Mouse (Mus musculus) CH12.LX (cell line): ENCODE data around the gene Erfe. TPM values are rescaled to one million over a fixed set of nuclear protein-coding genes. Genes with fewer than 3 reads are reported as not detected.

Experiments used
- DNase-seq: peaks from one replicate; pipeline ENCODE4 v3.0.0-alpha.2; 2013; ENCODE audit errors: extremely low read depth
- H3K27ac ChIP-seq: 2 replicates; pipeline ENCODE4 v1.5.1; 2012; ENCODE audit warnings: low read depth, mild to moderate bottlenecking, control low read depth, moderate library complexity; ENCODE audit not compliant: insufficient read depth
- H3K27me3 ChIP-seq: replicated peaks from 2 replicates; pipeline ENCODE3; 2012; ENCODE audit warnings: inconsistent platforms
- H3K36me3 ChIP-seq, 2 experiments: replicated peaks in 1 of 2; 2 replicates each; pipeline versions ENCODE3 to v1.6.1; 2012; ENCODE audit warnings: inconsistent platforms in 1 of 2, low read length in 1 of 2, mild to moderate bottlenecking in 1 of 2, mixed read lengths in 1 of 2, moderate library complexity in 1 of 2; ENCODE audit not compliant: control insufficient read depth in 1 of 2, insufficient read depth in 1 of 2
- H3K4me1 ChIP-seq, 2 experiments: 2 replicates each; pipeline ENCODE4 v1.6.1; 2012; ENCODE audit warnings: inconsistent platforms in 1 of 2, moderate library complexity in 1 of 2; ENCODE audit not compliant: insufficient read depth in 2 of 2, control insufficient read depth in 1 of 2
- H3K4me2 ChIP-seq: 2 replicates; pipeline ENCODE4 v1.6.1; 2012; ENCODE audit warnings: low read depth, mild to moderate bottlenecking, control low read depth; ENCODE audit not compliant: poor library complexity, insufficient read depth, severe bottlenecking
- H3K4me3 ChIP-seq, 3 experiments: fragments of 150-350 bp in 1 of 3; sonication (generic) in 1 of 3; replicated peaks in 1 of 3; 2 replicates each; pipeline versions ENCODE3 to v1.5.1; 2011 to 2012; ENCODE audit warnings: low read depth in 2 of 3, low read length in 2 of 3, mild to moderate bottlenecking in 2 of 3, moderate library complexity in 2 of 3, control low read depth in 1 of 3, improper control_type of control experiment in 1 of 3, inconsistent platforms in 1 of 3, mixed read lengths in 1 of 3; ENCODE audit not compliant: poor library complexity in 1 of 3
- H3K79me2 ChIP-seq: replicated peaks from 2 replicates; pipeline ENCODE4 v1.6.1; 2012; ENCODE audit warnings: mild to moderate bottlenecking, moderate library complexity; ENCODE audit not compliant: control insufficient read depth, poor library complexity, insufficient read depth, severe bottlenecking; ENCODE audit errors: extremely low read depth
- H3K9ac ChIP-seq: 2 replicates; pipeline ENCODE4 v1.6.1; 2012; ENCODE audit warnings: low read depth, mild to moderate bottlenecking, control low read depth, moderate library complexity; ENCODE audit not compliant: insufficient read depth
- H3K9me3 ChIP-seq: replicated peaks from 2 replicates; pipeline ENCODE3; 2012; ENCODE audit warnings: low read length, inconsistent platforms, mixed read lengths
- BHLHE40 ChIP-seq: IDR thresholded peaks from 2 replicates; pipeline ENCODE4 v1.6.1; 2011; ENCODE audit warnings: mild to moderate bottlenecking, low read depth, low read length, improper control_type of control experiment
- CHD1 ChIP-seq: IDR thresholded peaks from 2 replicates; pipeline ENCODE4 v1.6.1; 2012; ENCODE audit warnings: low read depth, low read length, improper control_type of control experiment, inconsistent platforms
- CHD2 ChIP-seq: IDR thresholded peaks from 2 replicates; pipeline ENCODE4 v1.6.1; 2011; ENCODE audit warnings: low read length, improper control_type of control experiment
- E2F4 ChIP-seq: IDR thresholded peaks from 2 replicates; pipeline ENCODE4 v1.6.1; 2011; ENCODE audit warnings: low read depth, low read length, improper control_type of control experiment; ENCODE audit not compliant: insufficient replicate concordance
- ELF1 ChIP-seq: IDR thresholded peaks from 2 replicates; pipeline ENCODE4 v1.6.1; 2014; ENCODE audit warnings: low read depth, mild to moderate bottlenecking, inconsistent platforms, low read length, improper control_type of control experiment
- EP300 ChIP-seq: IDR thresholded peaks from 2 replicates; pipeline ENCODE4 v1.6.1; 2011; ENCODE audit warnings: low read length, improper control_type of control experiment
- ETS1 ChIP-seq: conservative IDR thresholded peaks from 2 replicates; pipeline ENCODE4 v1.6.1; 2012; ENCODE audit warnings: low read depth, mild to moderate bottlenecking, inconsistent platforms, low read length, improper control_type of control experiment, moderate library complexity
- GABPA ChIP-seq: IDR thresholded peaks from 2 replicates; pipeline ENCODE4 v1.6.1; 2012; ENCODE audit warnings: low read depth, low read length, improper control_type of control experiment, inconsistent platforms; ENCODE audit not compliant: insufficient replicate concordance
- JUN ChIP-seq: IDR thresholded peaks from 2 replicates; pipeline ENCODE4 v1.6.1; 2011; ENCODE audit warnings: low read depth, mild to moderate bottlenecking, low read length, improper control_type of control experiment, moderate library complexity; ENCODE audit not compliant: insufficient read depth
- JUND ChIP-seq: conservative IDR thresholded peaks from 2 replicates; pipeline ENCODE4 v1.6.1; 2011; ENCODE audit warnings: low read depth, low read length, improper control_type of control experiment
- KAT2A ChIP-seq: IDR thresholded peaks from 2 replicates; pipeline ENCODE4 v1.6.1; 2012; ENCODE audit warnings: low read length, improper control_type of control experiment, inconsistent platforms; ENCODE audit not compliant: insufficient replicate concordance
- MAFK ChIP-seq: IDR thresholded peaks from 2 replicates; pipeline ENCODE4 v1.6.1; 2011; ENCODE audit warnings: low read length, improper control_type of control experiment; ENCODE audit not compliant: insufficient replicate concordance
- MAX ChIP-seq: IDR thresholded peaks from 2 replicates; pipeline ENCODE4 v1.6.1; 2011; ENCODE audit warnings: low read length, improper control_type of control experiment
- MAZ ChIP-seq: IDR thresholded peaks from 2 replicates; pipeline ENCODE4 v1.6.1; 2012; ENCODE audit warnings: low read depth, mild to moderate bottlenecking, inconsistent platforms, low read length, improper control_type of control experiment, moderate library complexity
- MEF2A ChIP-seq: IDR thresholded peaks from 2 replicates; pipeline ENCODE4 v1.6.1; 2014; ENCODE audit warnings: low read depth, mild to moderate bottlenecking, inconsistent platforms, low read length, improper control_type of control experiment, borderline replicate concordance
- MXI1 ChIP-seq: IDR thresholded peaks from 2 replicates; pipeline ENCODE4 v1.6.1; 2011; ENCODE audit warnings: mild to moderate bottlenecking, low read depth, low read length, improper control_type of control experiment
- MYC ChIP-seq: IDR thresholded peaks from 2 replicates; pipeline ENCODE4 v1.6.1; 2011; ENCODE audit warnings: low read depth, mild to moderate bottlenecking, improper control_type of control experiment, low read length
- PAX5 ChIP-seq: IDR thresholded peaks from 2 replicates; pipeline ENCODE4 v1.6.1; 2012; ENCODE audit warnings: low read length, inconsistent platforms, mixed read lengths
- POLR2AphosphoS2 ChIP-seq: IDR thresholded peaks from 2 replicates; pipeline ENCODE4 v1.6.1; 2011; ENCODE audit warnings: low read depth, low read length, improper control_type of control experiment
- RCOR1 ChIP-seq: conservative IDR thresholded peaks from 2 replicates; pipeline ENCODE4 v1.6.1; 2012; ENCODE audit warnings: low read depth, mild to moderate bottlenecking, inconsistent platforms, low read length, improper control_type of control experiment
- SMC3 ChIP-seq: IDR thresholded peaks from 2 replicates; pipeline ENCODE4 v1.6.1; 2011; ENCODE audit warnings: low read depth, low read length, improper control_type of control experiment
- TBP ChIP-seq: conservative IDR thresholded peaks from 2 replicates; pipeline ENCODE4 v1.6.1; 2011; ENCODE audit warnings: low read depth, low read length, improper control_type of control experiment
- TCF12 ChIP-seq: IDR thresholded peaks from 2 replicates; pipeline ENCODE4 v1.6.1; 2014; ENCODE audit warnings: low read depth, mild to moderate bottlenecking, inconsistent platforms, low read length, improper control_type of control experiment
- UBTF ChIP-seq: IDR thresholded peaks from 2 replicates; pipeline ENCODE4 v1.6.1; 2012; ENCODE audit warnings: low read depth, mild to moderate bottlenecking, inconsistent platforms, low read length, improper control_type of control experiment, moderate library complexity
- USF1 ChIP-seq: IDR thresholded peaks from 2 replicates; pipeline ENCODE4 v1.6.1; 2014; ENCODE audit warnings: low read depth, mild to moderate bottlenecking, inconsistent platforms, low read length, improper control_type of control experiment
- USF2 ChIP-seq: conservative IDR thresholded peaks from 2 replicates; pipeline ENCODE4 v1.6.1; 2011; ENCODE audit warnings: low read depth, low read length, improper control_type of control experiment
- ZC3H11A ChIP-seq: IDR thresholded peaks from 2 replicates; pipeline ENCODE4 v1.6.1; 2012; ENCODE audit warnings: low read depth, mild to moderate bottlenecking, inconsistent platforms, low read length, improper control_type of control experiment
- ZKSCAN1 ChIP-seq: IDR thresholded peaks from 2 replicates; pipeline ENCODE4 v1.6.1; 2012; ENCODE audit warnings: low read depth, inconsistent platforms, low read length, improper control_type of control experiment, borderline replicate concordance
- ZMIZ1 ChIP-seq: IDR thresholded peaks from 2 replicates; pipeline ENCODE4 v1.6.1; 2012; ENCODE audit warnings: low read depth, mild to moderate bottlenecking, inconsistent platforms, low read length, improper control_type of control experiment
- ZNF384 ChIP-seq: IDR thresholded peaks from 2 replicates; pipeline ENCODE4 v1.6.1; 2012; ENCODE audit warnings: low read depth, low read length, improper control_type of control experiment, inconsistent platforms
- dilution Hi-C: fragments of 300-500 bp; cut with MboI; formaldehyde crosslinking; loops from 2 replicates; pipeline ENCODE4 v1.14.3; 2020; ENCODE audit warnings: low sequenced_read_pairs; ENCODE audit not compliant: extremely low pct_unique_long_range_greater_than_20kb, extremely low pct_ligation_motif_present
- in situ Hi-C: fragments of 300-500 bp; cut with MboI; formaldehyde crosslinking; loops from 3 replicates; pipeline ENCODE4 v1.14.3; 2019; ENCODE audit warnings: low sequenced_read_pairs, low pct_ligation_motif_present, low pct_unique_long_range_greater_than_20kb, mixed read lengths
- polyA plus RNA-seq: library from polyadenylated mRNA; unstranded; fragments of >175 nt; gene quantifications from 2 replicates; pipeline ENCODE4 v1.2.1, GENCODE M21; 2012; ENCODE audit warnings: low read depth; ENCODE audit not compliant: insufficient read length
- total RNA-seq, 2 experiments: library from RNA; depleted of rRNA; stranded (reverse); fragments of 300-350 nt in 1 of 2; fragments of >200 nt in 1 of 2; gene quantifications; 2 replicates each; pipeline ENCODE4 v1.2.3; 2012 to 2014

Gene Erfe
- total and polyA plus RNA-seq, 3 experiments: 2.2 to 8.4 (median 2.3) TPM

- no peak for TF ChIP-seq KAT2A
- no peak for TF ChIP-seq SMC3
- TF ChIP-seq ZMIZ1: no peak
- TF ChIP-seq GABPA: no peak
- 0 out of 2 replicates have a peak, but pooled peaks have one; percentile 48 for TF ChIP-seq CHD1
- TF ChIP-seq ZKSCAN1: no peak
- TF ChIP-seq EP300: 0 out of 2 replicates have a peak, but pooled peaks have one; percentile 51
- TF ChIP-seq CHD2: no peak
- peak; percentile 67; the same call in 1 of the 2 replicates for TF ChIP-seq MAZ
- peak; percentile 86 for TF ChIP-seq TCF12
- no peak for TF ChIP-seq TBP
- TF ChIP-seq PAX5: no peak
- TF ChIP-seq UBTF: peak; percentile 71; the same call in 1 of the 2 replicates
- TF ChIP-seq E2F4: no peak
- no peak for TF ChIP-seq USF1
- TF ChIP-seq ZNF384: no peak
- peak; percentile 81 for TF ChIP-seq MEF2A
- no peak for TF ChIP-seq MAFK
- peak; percentile 74; the same call in 1 of the 2 replicates for TF ChIP-seq MXI1
Measured at GRCm38 (mm10) chr1:91413898-91414594, 47.8 kb downstream of the Erfe start, which contains the start of gene Hes6 (continued).

DNA sequence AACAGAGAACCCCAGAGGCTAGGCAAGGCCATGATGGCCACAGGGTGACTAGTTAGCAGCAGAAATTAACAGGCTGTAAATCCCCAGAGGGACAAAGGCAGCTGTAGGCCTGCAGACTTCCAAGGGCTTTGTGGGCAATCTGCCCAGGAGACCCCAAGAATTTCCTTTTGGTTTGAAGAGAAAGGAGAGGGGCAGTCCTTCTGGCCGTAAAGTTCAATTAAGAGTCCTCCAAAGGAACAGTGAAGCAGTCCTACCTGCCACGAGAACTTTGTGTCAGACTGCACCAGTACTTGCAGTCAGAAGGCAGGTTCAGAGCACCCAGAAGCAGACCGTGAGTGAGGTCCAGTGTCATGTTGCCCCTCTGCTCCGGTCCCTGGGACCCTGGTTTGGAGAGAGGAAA, 48.7 kb downstream of the Erfe start:
- TF ChIP-seq EP300 (no peak), JUND (no peak), POLR2AphosphoS2 (no peak), MAFK (no peak), BHLHE40 (no peak), GABPA (no peak), MAX (no peak), ELF1 (no peak), ZC3H11A (no peak), USF2 (no peak), MAZ (no peak), MEF2A (no peak), MYC (no peak), JUN (no peak), ETS1 (no peak), RCOR1 (no peak), UBTF (no peak)
- TF ChIP-seq, all 38 proteins: peak for 0
- H3K27me3 ChIP-seq: no peaks in the 10 kb centered on the region
- no peaks in the 10 kb centered on the region for H3K79me2 ChIP-seq
- in situ Hi-C loops: no loop called here
- H3K9ac ChIP-seq: no peak overlapping the region
- peaks cover 14 to 44% of the 10 kb centered on the region in 2 experiments for H3K36me3 ChIP-seq
- no peak overlapping the region for H3K27ac ChIP-seq
- H3K4me3 ChIP-seq: no peak overlapping the region
- peaks cover 9 to 25% of the 10 kb centered on the region in 2 experiments for H3K4me1 ChIP-seq
- no peak overlapping the region for H3K4me2 ChIP-seq
- no peaks in the 10 kb centered on the region for H3K9me3 ChIP-seq
- DNase-seq: no peak
- dilution Hi-C loops: no loop called here
